Mouse (Mus musculus): Measurements from ENCODE around the gene Rmnd1. TPM values are rescaled to one million over a fixed set of nuclear protein-coding genes. Genes with fewer than 3 reads are reported as not detected.
A peak's percentile ranks its signal among the peaks of the same experiment; 100 is the strongest.

Gene Rmnd1
- polyA plus RNA-seq, 1 experiment from 2014 or later = 32.7 TPM

DNA sequence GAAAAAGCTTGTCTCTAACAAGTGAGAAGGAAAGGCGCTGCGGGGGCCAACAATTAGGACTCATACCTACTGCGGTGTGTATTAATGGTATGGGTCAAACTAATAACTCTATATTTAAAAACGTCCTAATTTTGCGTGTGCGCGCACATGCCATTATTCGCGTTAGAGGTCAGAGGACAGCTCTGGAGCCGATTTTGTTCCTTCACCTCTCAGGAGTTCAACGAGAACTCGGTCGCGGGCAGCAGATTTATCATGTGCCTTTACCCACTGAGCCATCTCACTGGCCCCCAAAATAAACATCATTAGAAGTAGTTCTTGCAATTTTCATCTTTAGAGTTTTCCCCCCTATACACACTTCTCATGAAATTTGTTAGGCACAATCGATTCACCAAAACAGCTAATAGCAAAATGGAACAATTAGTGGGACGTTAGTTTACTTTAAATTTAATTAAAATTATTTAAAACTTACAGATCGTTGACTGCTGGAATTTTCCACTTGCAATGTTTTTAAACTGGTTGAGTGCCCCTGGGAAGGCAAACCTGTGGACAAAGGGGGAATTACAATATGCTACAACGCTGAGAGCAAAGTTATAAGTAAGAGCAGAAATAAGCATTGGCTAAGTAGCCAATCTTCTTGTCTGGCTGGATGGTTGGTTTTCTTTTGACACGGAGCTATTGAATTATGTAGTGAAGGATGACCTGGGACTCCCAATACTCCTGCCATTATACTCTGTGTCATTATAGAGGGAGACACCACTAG is 988 bp upstream of the Rmnd1 start:
- Histone ChIP-seq H3K9ac (peak overlapping the region; percentile 89), H3K27me3 (replicated peaks) (no peaks in the 10 kb centered on the region), H3K27ac (peak overlapping the region; percentile 91), H3K4me2 (peak overlapping the region; percentile 76), H3K9me3 (replicated peaks) (no peaks in the 10 kb centered on the region), H3K4me1 (peaks cover 56% of the 10 kb centered on the region), H3K36me3 (peaks cover 47% of the 10 kb centered on the region), H3K4me3 (peak overlapping the region; percentile 81)
- 6% methylated on average over 19 of the region's 19 CpGs for WGBS (ENCODE audit: insufficient replicate concordance)
- no peak for ATAC-seq

GRCm38 (mm10) chr10:4431746-4432122 is 454 bp downstream of the Rmnd1 start:
- Histone ChIP-seq H3K4me1 (peaks cover 56% of the 10 kb centered on the region), H3K36me3 (peaks cover 43% of the 10 kb centered on the region), H3K9ac (peak overlapping the region; percentile 80), H3K27ac (peak overlapping the region; percentile 75), H3K4me2 (peak overlapping the region; percentile 89), H3K27me3 (replicated peaks) (no peaks in the 10 kb centered on the region), H3K9me3 (replicated peaks) (no peaks in the 10 kb centered on the region), H3K4me3 (peak overlapping the region; percentile 81)
- ATAC-seq = no peak
- 13% methylated on average over 5 of the region's 5 CpGs for WGBS (ENCODE audit: insufficient replicate concordance)

- peak overlapping the region; percentile 89 for H3K4me2 ChIP-seq
- no peaks in the 10 kb centered on the region for H3K27me3 ChIP-seq (replicated peaks)
- H3K9ac ChIP-seq = peak overlapping the region; percentile 80
- ATAC-seq = no peak
- 64% methylated on average over 3 of the region's 3 CpGs for WGBS (ENCODE audit: insufficient replicate concordance)
- H3K9me3 ChIP-seq (replicated peaks) = no peaks in the 10 kb centered on the region
- H3K36me3 ChIP-seq = peaks cover 44% of the 10 kb centered on the region
- peak overlapping the region; percentile 75 for H3K27ac ChIP-seq
- peaks cover 53% of the 10 kb centered on the region for H3K4me1 ChIP-seq
- H3K4me3 ChIP-seq = peak overlapping the region; percentile 81
These were observed 1.4 kb downstream of the Rmnd1 start for GRCm38 (mm10) chr10:4430826-4431225.

- no peak for ATAC-seq
- H3K9ac ChIP-seq = peak overlapping the region; percentile 80
- H3K36me3 ChIP-seq = peaks cover 44% of the 10 kb centered on the region
- peaks cover 52% of the 10 kb centered on the region for H3K4me1 ChIP-seq
- no peaks in the 10 kb centered on the region for H3K9me3 ChIP-seq (replicated peaks)
- 61% methylated on average over 8 of the region's 8 CpGs for WGBS (ENCODE audit: insufficient replicate concordance)
- peak overlapping the region; percentile 81; the same call in 1 of the 2 replicates for H3K4me3 ChIP-seq
- no peaks in the 10 kb centered on the region for H3K27me3 ChIP-seq (replicated peaks)
- H3K4me2 ChIP-seq = peak overlapping the region; percentile 89
- H3K27ac ChIP-seq = peak overlapping the region; percentile 75; the same call in 1 of the 2 replicates
These were observed 1.8 kb downstream of the Rmnd1 start for GRCm38 (mm10) chr10:4430399-4430798.

GRCm38 (mm10) chr10:4425245-4425644 is 6.9 kb downstream of the Rmnd1 start:
- Histone ChIP-seq H3K27me3 (replicated peaks) (no peaks in the 10 kb centered on the region), H3K9ac (no peak overlapping the region), H3K9me3 (replicated peaks) (no peaks in the 10 kb centered on the region), H3K4me1 (peaks cover 19% of the 10 kb centered on the region), H3K27ac (no peak overlapping the region), H3K4me3 (no peak overlapping the region), H3K36me3 (peaks cover 88% of the 10 kb centered on the region), H3K4me2 (no peak overlapping the region)
- WGBS (ENCODE audit: insufficient replicate concordance) = 72% methylated on average over 8 of the region's 8 CpGs
- no peak for ATAC-seq

DNA sequence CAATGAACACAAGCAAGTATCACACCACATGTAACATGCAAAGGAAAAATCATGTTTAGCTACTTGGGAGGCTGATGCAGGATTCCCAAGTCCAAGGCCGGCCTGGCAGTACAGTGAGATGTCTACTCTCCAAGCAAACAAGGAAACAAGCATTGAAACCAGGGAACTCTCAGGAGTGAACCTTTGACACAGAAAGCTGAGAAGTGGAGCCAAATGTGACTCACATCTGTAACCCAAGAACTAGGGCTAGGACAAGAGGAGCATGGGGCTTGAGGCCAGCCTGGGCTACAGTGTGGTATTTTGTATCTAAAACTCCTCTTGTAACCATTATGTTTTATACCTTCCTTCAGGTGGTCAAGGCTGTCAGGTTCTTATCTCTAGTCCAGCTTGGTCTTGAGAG is 25.0 kb downstream of the Rmnd1 start:
- Histone ChIP-seq H3K27me3 (replicated peaks) (no peaks in the 10 kb centered on the region), H3K36me3 (peaks cover 76% of the 10 kb centered on the region), H3K9me3 (replicated peaks) (no peaks in the 10 kb centered on the region), H3K9ac (no peak overlapping the region), H3K4me2 (no peak overlapping the region), H3K4me1 (peaks cover 11% of the 10 kb centered on the region), H3K4me3 (no peak overlapping the region), H3K27ac (no peak overlapping the region)
- ATAC-seq = no peak
- WGBS (ENCODE audit: insufficient replicate concordance) = 76% methylated on average over 1 of the region's 1 CpGs

DNA sequence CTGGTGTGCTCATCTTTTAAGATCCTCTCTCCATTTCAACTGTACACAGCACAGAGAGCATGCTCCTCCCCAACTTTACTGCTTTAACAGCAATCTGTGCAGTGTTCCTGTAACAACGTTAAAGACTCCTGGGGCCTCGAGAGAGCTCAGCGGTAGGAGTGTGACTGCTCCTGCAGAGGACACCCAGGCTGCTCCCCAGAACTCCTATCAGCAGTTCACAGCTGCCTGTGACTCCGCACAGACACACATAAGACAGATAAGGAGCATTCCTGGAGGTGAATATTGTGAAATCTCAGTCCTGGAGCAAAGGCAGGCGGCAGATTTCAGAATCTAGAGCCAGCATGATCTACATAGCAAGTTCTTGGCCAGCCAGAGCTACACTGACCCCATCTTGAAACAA is 26.7 kb downstream of the Rmnd1 start:
- Histone ChIP-seq H3K9ac (no peak overlapping the region), H3K4me3 (no peak overlapping the region), H3K27me3 (replicated peaks) (no peaks in the 10 kb centered on the region), H3K4me2 (no peak overlapping the region), H3K4me1 (peaks cover 11% of the 10 kb centered on the region), H3K27ac (no peak overlapping the region), H3K9me3 (replicated peaks) (no peaks in the 10 kb centered on the region), H3K36me3 (peaks cover 71% of the 10 kb centered on the region)
- ATAC-seq = peak; percentile 88
- WGBS (ENCODE audit: insufficient replicate concordance) = 20% methylated on average over 5 of the region's 5 CpGs

GRCm38 (mm10) chr10:4404895-4405491 is 27.2 kb downstream of the Rmnd1 start:
- Histone ChIP-seq H3K4me2 (no peak overlapping the region), H3K4me3 (no peak overlapping the region), H3K36me3 (peaks cover 71% of the 10 kb centered on the region), H3K9ac (no peak overlapping the region), H3K27ac (no peak overlapping the region), H3K27me3 (replicated peaks) (no peaks in the 10 kb centered on the region), H3K4me1 (peaks cover 11% of the 10 kb centered on the region), H3K9me3 (replicated peaks) (no peaks in the 10 kb centered on the region)
- WGBS (ENCODE audit: insufficient replicate concordance) = 59% methylated on average over 5 of the region's 5 CpGs
- peak; percentile 16; the same call in 1 of the 2 replicates for ATAC-seq

- Histone ChIP-seq H3K4me2 (no peak overlapping the region), H3K4me3 (no peak overlapping the region), H3K36me3 (peaks cover 70% of the 10 kb centered on the region), H3K4me1 (peaks cover 12% of the 10 kb centered on the region; the same call in 1 of the 2 replicates), H3K27ac (no peak overlapping the region), H3K27me3 (replicated peaks) (no peaks in the 10 kb centered on the region), H3K9me3 (replicated peaks) (no peaks in the 10 kb centered on the region), H3K9ac (no peak overlapping the region)
- 71% methylated on average over 5 of the region's 5 CpGs for WGBS (ENCODE audit: insufficient replicate concordance)
- no peak for ATAC-seq
These were observed 34.1 kb downstream of the Rmnd1 start for GRCm38 (mm10) chr10:4398058-4398457.

- Histone ChIP-seq H3K9me3 (replicated peaks) (no peaks in the 10 kb centered on the region), H3K36me3 (peaks cover 66% of the 10 kb centered on the region), H3K4me2 (no peak overlapping the region), H3K9ac (no peak overlapping the region), H3K27me3 (replicated peaks) (no peaks in the 10 kb centered on the region), H3K4me1 (peaks cover 34% of the 10 kb centered on the region), H3K4me3 (no peak overlapping the region), H3K27ac (no peak overlapping the region)
- no peak for ATAC-seq
- 90% methylated on average over 3 of the region's 3 CpGs for WGBS (ENCODE audit: insufficient replicate concordance)
These were observed 36.9 kb downstream of the Rmnd1 start for GRCm38 (mm10) chr10:4395321-4395720.

GRCm38 (mm10) chr10:4391851-4392250 is 40.3 kb downstream of the Rmnd1 start:
- H3K4me1 ChIP-seq = peaks cover 49% of the 10 kb centered on the region
- no peak overlapping the region for H3K4me2 ChIP-seq
- 57% methylated on average over 6 of the region's 6 CpGs for WGBS (ENCODE audit: insufficient replicate concordance)
- no peak overlapping the region for H3K4me3 ChIP-seq
- no peaks in the 10 kb centered on the region for H3K9me3 ChIP-seq (replicated peaks)
- no peaks in the 10 kb centered on the region for H3K27me3 ChIP-seq (replicated peaks)
- H3K36me3 ChIP-seq = peaks cover 43% of the 10 kb centered on the region
- H3K27ac ChIP-seq = 0 out of 2 replicates have a peak overlapping the region, but pooled peaks have one; percentile 20
- no peak for ATAC-seq
- no peak overlapping the region for H3K9ac ChIP-seq

GRCm38 (mm10) chr10:4391076-4391475 is 41.1 kb downstream of the Rmnd1 start:
- 74% methylated on average over 5 of the region's 5 CpGs for WGBS (ENCODE audit: insufficient replicate concordance)
- ATAC-seq = no peak
- Histone ChIP-seq H3K9ac (no peak overlapping the region), H3K27ac (no peak overlapping the region), H3K4me3 (no peak overlapping the region), H3K36me3 (peaks cover 37% of the 10 kb centered on the region), H3K4me1 (peaks cover 53% of the 10 kb centered on the region), H3K9me3 (replicated peaks) (no peaks in the 10 kb centered on the region), H3K4me2 (no peak overlapping the region), H3K27me3 (replicated peaks) (no peaks in the 10 kb centered on the region)

Measured in liver, embryonic 12.5 days (tissue).